Mouse (Mus musculus): ENCODE results near the gene Ano8.
"Not testable (repeated sequence)": the region's sequence is repeated elsewhere in the genome, so short reads cannot be mapped to it uniquely, and the experiment has no call there.

Gene Ano8

GRCm38 (mm10) chr8:71445096-71445495 is 40.7 kb downstream of the Ano8 start:
- no peak for DNase-seq (ENCODE audit: low spot score in 2 of 2)

DNA sequence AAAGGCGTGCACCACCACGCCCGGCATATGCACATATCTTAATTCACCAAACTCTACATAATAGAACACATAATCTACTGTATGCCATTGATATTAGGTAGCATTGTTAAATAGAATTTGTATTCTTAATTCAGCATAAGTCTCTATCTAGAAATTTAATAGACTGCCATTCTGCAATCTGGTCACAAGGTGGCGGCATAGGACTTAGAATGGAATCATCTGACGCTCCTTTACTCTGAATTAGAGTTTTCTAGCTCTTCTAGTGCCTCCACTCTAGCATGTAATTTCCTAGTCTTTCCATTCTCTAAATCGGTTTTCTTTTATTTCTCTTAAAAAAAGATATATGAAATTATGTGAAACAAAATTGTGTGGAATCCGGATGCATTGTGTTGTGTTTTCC is 44.4 kb downstream of the Ano8 start:
- DNase-seq (ENCODE audit: low spot score in 2 of 2), result no peak

DNA sequence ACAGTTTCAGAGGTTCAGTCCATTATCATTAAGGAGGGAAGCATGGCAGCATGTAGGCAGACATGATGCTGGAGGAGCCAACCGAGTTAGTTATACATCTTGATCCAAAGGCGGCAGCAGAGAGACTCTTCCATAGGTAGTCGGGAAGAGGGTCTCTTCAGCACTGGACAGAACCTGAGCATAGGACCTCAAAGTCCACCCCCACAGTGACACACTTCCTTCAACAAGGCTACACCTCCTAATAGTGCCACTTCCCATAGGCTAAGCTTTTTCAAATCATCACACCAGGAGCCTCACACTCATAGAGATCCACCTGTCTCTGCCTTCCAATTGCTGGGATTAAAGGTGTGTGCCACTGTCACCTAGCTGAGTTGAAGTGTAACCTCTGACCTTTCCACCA is 48.7 kb downstream of the Ano8 start:
- DNase-seq (ENCODE audit: low spot score in 2 of 2), result no peak

DNA sequence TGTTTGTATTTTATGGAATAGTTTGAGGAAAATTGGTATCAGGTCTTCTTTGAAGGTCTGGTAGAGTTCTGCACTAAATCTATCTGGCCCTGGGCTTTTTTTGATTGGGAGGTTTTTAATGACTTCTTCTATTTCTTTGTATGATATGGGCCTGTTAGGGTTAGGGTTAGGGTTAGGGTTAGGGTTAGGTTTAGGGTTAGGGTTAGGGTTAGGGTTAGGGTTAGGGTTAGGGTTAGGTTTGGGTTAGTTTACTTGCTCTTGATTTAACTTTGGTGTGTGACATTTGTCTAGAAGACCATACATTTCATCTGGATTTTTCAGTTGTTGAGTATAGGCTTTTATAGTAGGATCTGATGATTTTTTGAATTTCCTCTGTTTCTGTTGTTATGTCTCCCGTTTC is 52.8 kb downstream of the Ano8 start:
- not testable (repeated sequence) for DNase-seq (ENCODE audit: low spot score in 2 of 2)

Measured in urinary bladder, adult 18-20 months (tissue).